Mouse (Mus musculus) intestine, embryonic 15.5 days (tissue): Measurements from ENCODE around the gene Cxcr5. TPM values are rescaled to one million over a fixed set of nuclear protein-coding genes. Genes with fewer than 3 reads are reported as not detected.
"Not testable (repeated sequence)": the region's sequence is repeated elsewhere in the genome, so short reads cannot be mapped to it uniquely, and the experiment has no call there.

Experiments
- ATAC-seq: fragments of 200-750 bp; cut with Nextera tagmentation; 2 replicates; pipeline ENCODE4 v1.8.0; 2017; ENCODE audit warnings: moderate TSS enrichment, moderate library complexity
- H3K27ac ChIP-seq: fragments of 300-500 bp; sonication (generic); 2 replicates; pipeline ENCODE4 v1.5.1; 2015; ENCODE audit warnings: mild to moderate bottlenecking, inconsistent platforms
- H3K27me3 ChIP-seq: fragments of 300-500 bp; sonication (generic); replicated peaks from 2 replicates; pipeline ENCODE4 v1.6.1; 2015; ENCODE audit warnings: inconsistent platforms
- H3K36me3 ChIP-seq: fragments of 300-500 bp; sonication (generic); 2 replicates; pipeline ENCODE4 v1.6.1; 2015; ENCODE audit warnings: inconsistent platforms
- H3K4me1 ChIP-seq: fragments of 300-500 bp; sonication (generic); replicated peaks from 2 replicates; pipeline ENCODE4 v1.6.1; 2015; ENCODE audit warnings: inconsistent platforms
- H3K4me2 ChIP-seq: fragments of 300-500 bp; sonication (generic); replicated peaks from 2 replicates; pipeline ENCODE4 v1.6.1; 2015; ENCODE audit warnings: mild to moderate bottlenecking, inconsistent platforms
- H3K4me3 ChIP-seq: fragments of 300-500 bp; sonication (generic); replicated peaks from 2 replicates; pipeline ENCODE4 v1.5.1; 2015; ENCODE audit warnings: inconsistent platforms
- H3K9ac ChIP-seq: fragments of 300-500 bp; sonication (generic); 2 replicates; pipeline ENCODE4 v1.6.1; 2015; ENCODE audit warnings: inconsistent platforms
- H3K9me3 ChIP-seq: fragments of 300-500 bp; sonication (generic); 2 replicates; pipeline ENCODE4 v1.6.1; 2016; ENCODE audit warnings: inconsistent platforms
- WGBS: fragments of 180-500 bp; shearing (Covaris S2); methylation state at CpG from one replicate; pipeline ENCODE4 v1.1.7; 2015; 5-methylcytosine and 5-hydroxymethylcytosine counted together
- polyA plus RNA-seq: library from polyadenylated mRNA; unstranded; fragments of >200 nt; fragmentation: Nextera tagmentation; extraction: Ambion mirVana; gene quantifications from 2 replicates; pipeline ENCODE4 v1.2.1, GENCODE M21; 2015

Cxcr5 gene
- polyA plus RNA-seq, 1 experiment from 2014 or later = 1.3 TPM

DNA sequence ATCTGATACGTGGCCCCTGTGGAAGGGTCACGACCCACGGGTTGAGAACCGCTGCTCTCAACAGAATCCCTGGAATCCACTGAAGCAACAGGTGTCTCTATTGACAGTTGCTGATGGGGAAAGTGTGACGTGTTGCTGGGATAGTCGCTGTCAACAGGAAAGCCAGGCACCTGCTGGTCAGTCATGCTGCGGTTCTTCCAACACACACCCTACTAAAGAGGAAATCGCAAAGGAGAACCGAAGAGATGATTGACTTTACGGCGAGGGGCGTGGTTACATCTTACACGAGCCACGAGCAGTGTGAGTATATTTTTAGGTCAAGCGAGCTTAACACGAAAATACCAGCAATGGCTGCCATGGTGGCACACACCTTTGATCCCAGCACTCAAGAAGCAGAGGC, 20.7 kb upstream of the Cxcr5 start:
- ATAC-seq = no peak
- Histone ChIP-seq H3K4me2 (no peak overlapping the region), H3K27ac (no peak overlapping the region), H3K4me1 (0 out of 2 replicates have a peak, but pooled peaks cover 4% of the 10 kb centered on the region), H3K27me3 (no peaks in the 10 kb centered on the region), H3K36me3 (no peaks in the 10 kb centered on the region), H3K9ac (no peak overlapping the region), H3K9me3 (no peaks in the 10 kb centered on the region), H3K4me3 (no peak overlapping the region)
- 70% methylated on average over 16 of the region's 16 CpGs for WGBS

DNA sequence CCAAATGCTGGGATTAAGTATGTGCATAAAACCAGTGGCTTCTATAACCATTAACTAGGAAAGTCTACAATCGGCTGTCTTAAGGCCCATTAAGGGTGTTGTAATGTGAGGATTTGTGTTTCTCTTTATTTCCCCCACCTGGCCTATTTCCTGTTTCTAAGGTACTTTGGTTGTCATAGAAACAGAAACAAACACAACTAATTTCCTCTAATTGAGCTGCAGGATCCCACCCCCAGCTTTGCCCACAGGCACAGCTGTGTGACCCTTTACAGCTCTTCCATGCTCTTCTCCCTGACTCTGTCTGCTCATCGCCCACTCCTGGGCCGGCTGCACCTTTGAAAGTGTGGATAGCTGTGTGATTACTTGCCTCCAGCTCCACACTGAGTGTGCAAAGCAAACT, 19.7 kb upstream of the Cxcr5 start:
- no peaks in the 10 kb centered on the region for H3K36me3 ChIP-seq
- no peak overlapping the region for H3K4me2 ChIP-seq

DNA sequence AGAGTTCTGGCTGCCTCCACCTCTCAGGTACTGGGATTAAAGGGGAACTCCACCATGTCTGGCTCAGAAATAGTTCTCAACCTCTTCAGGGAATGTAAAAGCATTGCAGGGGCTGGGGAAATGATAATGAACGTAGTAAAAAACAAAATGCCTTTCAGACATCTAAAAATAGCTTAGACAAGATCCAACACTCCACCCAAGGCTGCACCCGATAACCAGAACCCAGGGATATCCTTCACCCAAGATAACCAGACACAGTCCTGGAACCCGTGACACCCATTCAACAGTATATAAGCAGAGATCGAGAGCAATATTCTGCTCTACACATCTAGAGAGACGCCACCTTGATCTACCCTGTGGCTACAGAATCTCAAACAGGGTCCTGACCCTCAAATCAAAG, 18.4 kb upstream of the Cxcr5 start:
- peak; percentile 43; the same call in 1 of the 2 replicates for ATAC-seq
- Histone ChIP-seq H3K9me3 (no peaks in the 10 kb centered on the region), H3K4me2 (no peak overlapping the region), H3K27me3 (no peaks in the 10 kb centered on the region), H3K9ac (no peak overlapping the region), H3K27ac (no peak overlapping the region), H3K4me1 (0 out of 2 replicates have a peak, but pooled peaks cover 4% of the 10 kb centered on the region), H3K4me3 (no peak overlapping the region), H3K36me3 (no peaks in the 10 kb centered on the region)
- 86% methylated on average over 5 of the region's 5 CpGs for WGBS

More for the DNA sequence above, 19.7 kb upstream of the Cxcr5 start:
- Histone ChIP-seq H3K4me1 (0 out of 2 replicates have a peak, but pooled peaks cover 4% of the 10 kb centered on the region), H3K9me3 (no peaks in the 10 kb centered on the region), H3K4me3 (no peak overlapping the region), H3K27ac (peak overlapping the region; percentile 30; the same call in 1 of the 2 replicates), H3K27me3 (no peaks in the 10 kb centered on the region), H3K9ac (no peak overlapping the region)
- ATAC-seq = peak; percentile 76
- WGBS = 26% methylated on average over 3 of the region's 3 CpGs

DNA sequence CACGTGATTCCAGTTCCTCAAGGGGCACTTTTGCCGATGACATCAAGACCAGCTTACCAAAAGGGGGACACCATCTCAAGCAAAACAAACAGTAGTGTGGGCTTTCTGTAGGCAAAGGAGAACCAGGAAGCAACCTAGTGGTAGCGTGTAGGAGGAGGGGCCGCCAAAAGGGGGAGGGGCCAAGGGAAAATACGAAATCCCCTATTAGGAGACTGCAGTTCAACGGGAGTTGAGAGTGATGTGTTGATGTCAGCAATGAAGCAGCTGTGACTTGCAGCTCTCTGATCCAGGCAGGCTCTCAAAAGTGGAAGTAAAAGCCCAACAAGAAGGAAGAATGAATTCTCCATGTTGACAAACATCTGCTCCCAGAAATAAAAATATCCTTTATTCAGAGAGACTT, 17.7 kb upstream of the Cxcr5 start:
- 44% methylated on average over 6 of the region's 6 CpGs for WGBS
- peak overlapping the region; percentile 31; the same call in 1 of the 2 replicates for H3K4me2 ChIP-seq
- H3K4me3 ChIP-seq = no peak overlapping the region
- H3K9me3 ChIP-seq = no peaks in the 10 kb centered on the region
- ATAC-seq = no peak
- H3K4me1 ChIP-seq = 0 out of 2 replicates have a peak, but pooled peaks cover 4% of the 10 kb centered on the region
- no peak overlapping the region for H3K9ac ChIP-seq
- no peaks in the 10 kb centered on the region for H3K36me3 ChIP-seq
- no peaks in the 10 kb centered on the region for H3K27me3 ChIP-seq
- no peak overlapping the region for H3K27ac ChIP-seq

DNA sequence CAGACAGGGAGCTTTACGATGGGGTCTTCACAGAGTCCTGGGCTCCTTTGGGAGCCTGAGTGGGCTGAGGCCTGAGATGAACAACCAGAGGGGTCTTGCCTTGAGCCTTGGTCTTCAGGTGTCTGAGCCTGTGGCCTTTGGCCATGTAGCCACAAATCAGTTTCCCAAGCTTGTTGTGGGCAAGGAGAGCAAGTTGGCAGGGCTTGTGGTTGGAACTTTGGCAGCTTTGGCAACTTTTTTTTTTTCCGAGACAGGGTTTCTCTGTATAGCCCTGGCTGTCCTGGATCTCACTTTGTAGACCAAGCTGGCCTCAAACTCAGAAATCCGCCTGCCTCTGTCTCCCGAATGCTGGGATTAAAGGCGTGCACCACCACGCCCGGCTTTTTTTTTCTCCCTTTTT, 14.4 kb upstream of the Cxcr5 start:
- H3K27ac ChIP-seq, H3K27me3 ChIP-seq, H3K9ac ChIP-seq, H3K4me2 ChIP-seq, H3K4me1 ChIP-seq, H3K9me3 ChIP-seq, ATAC-seq, H3K36me3 ChIP-seq, H3K4me3 ChIP-seq: not testable (repeated sequence)
- WGBS = 93% methylated on average over 7 of the region's 7 CpGs

DNA sequence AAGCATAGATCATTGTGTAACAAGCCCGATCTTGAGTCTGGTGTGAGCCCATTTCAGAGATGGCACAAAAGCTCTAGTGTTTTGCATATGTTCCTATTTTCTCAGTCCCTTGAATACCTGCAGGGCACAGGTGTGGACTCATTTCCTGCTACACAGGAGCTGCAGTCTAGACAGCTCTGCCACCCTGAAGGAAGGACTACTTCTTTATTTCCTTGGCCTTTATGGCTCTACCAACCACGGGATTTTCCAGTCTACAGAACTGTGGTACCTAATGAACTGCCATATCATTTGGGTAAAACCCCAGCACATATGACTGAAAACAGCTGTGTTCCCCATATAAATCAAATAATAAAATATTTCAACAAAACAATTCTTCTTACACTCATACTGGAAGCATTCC, 13.4 kb upstream of the Cxcr5 start:
- Histone ChIP-seq H3K4me2 (no peak overlapping the region), H3K4me3 (no peak overlapping the region), H3K9ac (no peak overlapping the region), H3K4me1 (no peaks in the 10 kb centered on the region), H3K27ac (no peak overlapping the region), H3K27me3 (no peaks in the 10 kb centered on the region), H3K9me3 (no peaks in the 10 kb centered on the region), H3K36me3 (no peaks in the 10 kb centered on the region)
- 89% methylated on average over 2 of the region's 2 CpGs for WGBS
- no peak for ATAC-seq

DNA sequence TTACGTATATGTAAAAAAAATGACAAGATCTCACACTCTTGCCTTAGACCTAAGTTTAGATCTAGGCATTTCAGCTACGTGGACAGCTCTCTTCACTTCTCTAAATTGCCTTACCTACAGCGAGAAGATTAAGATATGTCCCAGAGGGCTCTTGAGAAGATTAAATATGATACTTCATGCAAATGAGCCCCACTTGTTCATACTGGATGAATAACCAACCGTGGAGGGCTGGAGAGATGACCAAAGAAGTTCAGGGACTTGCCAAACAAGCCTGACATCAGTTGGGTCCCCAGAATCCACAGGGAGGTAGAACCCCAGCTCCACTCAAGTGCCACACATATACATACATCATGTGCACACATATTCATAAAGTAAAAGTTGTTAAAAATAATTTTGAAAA, 11.6 kb upstream of the Cxcr5 start:
- no peak overlapping the region for H3K4me2 ChIP-seq
- 75% methylated on average over 4 of the region's 4 CpGs for WGBS
- ATAC-seq = no peak
- no peak overlapping the region for H3K27ac ChIP-seq
- H3K9me3 ChIP-seq = no peaks in the 10 kb centered on the region
- no peaks in the 10 kb centered on the region for H3K27me3 ChIP-seq
- H3K9ac ChIP-seq = no peak overlapping the region
- H3K36me3 ChIP-seq = no peaks in the 10 kb centered on the region
- no peaks in the 10 kb centered on the region for H3K4me1 ChIP-seq
- H3K4me3 ChIP-seq = no peak overlapping the region

DNA sequence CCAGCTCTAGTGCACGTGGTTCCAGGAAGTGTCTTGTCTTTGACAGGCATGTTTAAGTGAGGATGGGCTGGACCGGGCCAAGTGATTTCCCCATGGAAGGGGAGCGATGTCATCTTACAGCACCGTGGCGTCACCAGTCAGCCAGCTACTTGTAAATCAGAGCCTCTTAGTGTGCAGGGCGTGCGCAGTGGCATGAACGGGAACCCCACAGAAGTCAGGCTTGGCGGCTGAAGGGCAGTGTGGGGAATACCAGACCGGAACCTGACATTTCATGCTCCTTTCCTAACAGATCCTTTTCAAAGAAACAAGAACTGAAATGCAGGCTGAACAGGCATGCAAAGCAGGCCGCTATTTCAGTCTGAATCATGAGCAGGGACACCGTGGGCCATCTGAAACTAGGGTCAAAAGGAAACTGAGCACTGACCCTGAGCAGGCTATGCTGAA, 9.3 kb upstream of the Cxcr5 start:
- no peak overlapping the region for H3K4me3 ChIP-seq
- no peaks in the 10 kb centered on the region for H3K27me3 ChIP-seq
- H3K27ac ChIP-seq = no peak overlapping the region
- H3K4me2 ChIP-seq = no peak overlapping the region
- no peaks in the 10 kb centered on the region for H3K4me1 ChIP-seq
- no peaks in the 10 kb centered on the region for H3K9me3 ChIP-seq
- ATAC-seq = no peak
- H3K36me3 ChIP-seq = no peaks in the 10 kb centered on the region
- 83% methylated on average over 12 of the region's 12 CpGs for WGBS
- H3K9ac ChIP-seq = no peak overlapping the region

DNA sequence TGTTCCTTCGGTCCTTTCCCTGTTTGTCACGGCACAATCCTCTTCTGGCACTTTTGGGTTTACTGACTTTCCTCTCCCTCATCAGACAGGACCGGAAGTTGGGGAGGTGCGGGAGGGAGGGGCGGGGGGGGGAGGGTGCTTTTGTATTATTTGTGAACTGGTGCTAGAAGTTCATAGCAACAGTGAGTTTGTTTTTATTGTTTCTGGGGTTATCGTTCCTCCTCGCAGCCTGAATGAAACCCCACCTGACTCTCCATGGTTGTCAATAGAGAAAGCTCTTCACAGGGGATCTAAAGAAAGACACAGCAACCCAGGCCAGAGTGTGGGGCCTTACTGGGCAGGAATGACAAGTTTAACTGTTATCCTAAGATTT, 6.4 kb upstream of the Cxcr5 start:
- H3K9me3 ChIP-seq = no peaks in the 10 kb centered on the region
- no peaks in the 10 kb centered on the region for H3K27me3 ChIP-seq
- no peak overlapping the region for H3K9ac ChIP-seq
- no peak for ATAC-seq
- H3K4me2 ChIP-seq = no peak overlapping the region
- 61% methylated on average over 7 of the region's 7 CpGs for WGBS
- no peak overlapping the region for H3K27ac ChIP-seq
- H3K4me1 ChIP-seq = no peaks in the 10 kb centered on the region
- no peaks in the 10 kb centered on the region for H3K36me3 ChIP-seq
- no peak overlapping the region for H3K4me3 ChIP-seq

DNA sequence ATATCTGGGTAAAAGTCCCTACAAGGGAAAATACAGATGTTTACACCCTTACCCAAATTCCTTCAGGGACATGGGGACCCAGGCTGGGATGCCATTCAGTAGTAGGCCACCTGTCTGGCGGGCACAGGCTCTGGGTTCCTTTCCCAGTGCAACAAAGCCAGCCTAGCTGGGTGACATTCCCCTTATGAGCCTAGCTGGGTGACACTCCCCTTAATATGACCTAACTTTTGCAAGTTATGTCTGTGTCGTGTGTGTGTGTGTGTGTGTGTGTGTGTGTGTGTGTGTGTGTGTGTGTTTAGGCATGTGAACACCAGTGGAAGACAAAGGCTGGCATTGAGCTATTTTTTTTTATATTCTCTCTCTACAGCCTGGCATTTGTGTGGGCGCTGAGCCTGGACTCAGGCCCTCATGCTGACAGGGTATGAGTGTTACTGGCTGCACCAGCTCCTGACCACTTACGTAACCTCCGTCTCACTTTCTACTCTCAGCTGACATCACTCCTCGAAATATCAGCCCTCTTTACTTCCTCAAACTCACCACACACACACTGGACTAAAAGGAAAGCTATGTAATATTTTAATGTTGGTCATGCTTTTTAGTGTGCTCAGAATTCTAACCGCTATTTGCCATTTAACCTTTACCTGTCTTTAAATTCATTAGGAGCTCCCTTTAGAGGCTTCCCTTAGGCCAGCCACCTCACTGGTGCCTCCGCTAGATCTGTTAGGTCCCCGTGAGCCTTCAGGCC, 5.8 kb upstream of the Cxcr5 start:
- Histone ChIP-seq H3K9ac (no peak overlapping the region), H3K4me2 (no peak overlapping the region), H3K4me3 (no peak overlapping the region), H3K36me3 (no peaks in the 10 kb centered on the region), H3K27ac (no peak overlapping the region), H3K4me1 (no peaks in the 10 kb centered on the region), H3K27me3 (no peaks in the 10 kb centered on the region), H3K9me3 (no peaks in the 10 kb centered on the region)
- 72% methylated on average over 9 of the region's 9 CpGs for WGBS
- no peak for ATAC-seq

DNA sequence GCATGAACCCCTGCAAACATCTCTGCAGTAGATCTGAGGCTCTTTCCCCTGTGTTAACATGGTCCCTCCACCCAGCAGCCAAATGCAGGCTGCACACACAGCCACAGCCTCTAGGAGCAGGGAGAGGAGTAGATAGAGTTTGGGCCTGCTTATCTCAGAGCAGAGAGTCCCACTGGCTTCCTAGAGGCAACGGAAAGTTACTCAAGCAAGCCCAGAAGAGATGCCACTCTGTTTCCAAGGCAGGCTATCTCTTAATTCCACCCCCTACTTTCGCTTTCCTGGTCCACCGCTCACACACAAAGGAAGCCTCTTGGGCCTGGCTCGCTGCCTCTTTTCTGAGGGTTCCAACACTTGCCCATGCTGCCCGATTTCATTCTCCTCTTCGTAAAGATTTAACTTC, 3.7 kb upstream of the Cxcr5 start:
- Histone ChIP-seq H3K4me3 (no peak overlapping the region), H3K4me1 (no peaks in the 10 kb centered on the region), H3K27me3 (no peaks in the 10 kb centered on the region), H3K36me3 (no peaks in the 10 kb centered on the region), H3K27ac (no peak overlapping the region), H3K9me3 (no peaks in the 10 kb centered on the region), H3K9ac (no peak overlapping the region), H3K4me2 (no peak overlapping the region)
- no peak for ATAC-seq
- 79% methylated on average over 6 of the region's 6 CpGs for WGBS

DNA sequence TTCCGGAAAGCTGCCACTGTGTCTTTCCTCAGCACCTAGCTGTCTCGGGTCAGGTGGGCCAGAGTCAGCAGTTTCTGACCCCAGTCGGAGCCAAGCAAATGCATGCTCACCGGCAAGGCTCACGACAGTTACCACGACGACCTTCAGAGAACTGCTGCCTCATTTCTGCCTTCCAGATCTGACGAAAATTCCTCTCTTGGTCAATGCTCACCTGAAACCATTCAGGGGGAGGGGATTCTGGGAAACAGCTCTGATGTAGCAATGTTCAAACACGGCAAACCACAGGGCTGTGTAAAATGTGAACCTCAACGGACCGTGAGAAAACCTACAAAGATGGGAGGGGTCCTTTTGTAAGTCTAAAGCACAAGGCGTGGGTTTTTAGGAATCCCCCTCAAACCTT, 1.3 kb upstream of the Cxcr5 start:
- H3K4me1 ChIP-seq = no peaks in the 10 kb centered on the region
- H3K4me3 ChIP-seq = no peak overlapping the region
- no peak overlapping the region for H3K9ac ChIP-seq
- no peak overlapping the region for H3K4me2 ChIP-seq
- WGBS = 53% methylated on average over 12 of the region's 12 CpGs
- no peaks in the 10 kb centered on the region for H3K9me3 ChIP-seq
- H3K27ac ChIP-seq = no peak overlapping the region
- no peaks in the 10 kb centered on the region for H3K36me3 ChIP-seq
- no peaks in the 10 kb centered on the region for H3K27me3 ChIP-seq
- no peak for ATAC-seq

DNA sequence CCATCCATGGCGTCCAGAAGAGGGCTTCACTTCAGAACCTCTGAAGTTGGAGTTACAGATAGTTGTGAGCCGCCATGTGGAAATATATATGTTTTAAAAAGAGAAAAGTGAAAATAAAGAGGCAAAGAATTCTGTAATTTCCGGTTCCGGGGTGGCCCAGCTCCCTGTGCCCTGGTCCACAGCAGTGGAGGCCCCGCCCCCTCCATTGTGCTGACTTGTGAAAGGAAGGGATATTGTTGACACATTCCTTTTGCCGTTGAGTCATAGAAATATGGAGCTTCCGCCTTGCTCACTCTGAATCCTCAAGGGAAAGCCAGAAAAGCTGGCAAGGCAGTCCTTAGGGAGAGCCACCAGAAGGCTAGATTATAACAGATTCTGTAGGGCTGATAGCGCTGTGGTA, 9.5 kb downstream of the Cxcr5 start:
- ATAC-seq = no peak
- no peaks in the 10 kb centered on the region for H3K36me3 ChIP-seq
- no peak overlapping the region for H3K4me2 ChIP-seq
- no peak overlapping the region for H3K9ac ChIP-seq
- H3K4me3 ChIP-seq = no peak overlapping the region
- H3K4me1 ChIP-seq = no peaks in the 10 kb centered on the region
- WGBS = 70% methylated on average over 8 of the region's 8 CpGs
- no peak overlapping the region for H3K27ac ChIP-seq
- no peaks in the 10 kb centered on the region for H3K27me3 ChIP-seq
- H3K9me3 ChIP-seq = no peaks in the 10 kb centered on the region
